Mouse (Mus musculus) E14TG2a.4 (cell line): ENCODE measurements around the gene Enpp7.

Experiments used
- CTCF ChIP-seq: conservative IDR thresholded peaks from 2 replicates; pipeline ENCODE4 v1.5.1; 2014; ENCODE audit warnings: low read length
- NANOG ChIP-seq: IDR thresholded peaks from 2 replicates; pipeline ENCODE4 v1.6.1; 2014; ENCODE audit warnings: borderline replicate concordance, low read length, mixed read lengths

GRCm38 (mm10) chr11:119040600-119041324 lies 52.8 kb downstream of the Enpp7 start, which contains the start of gene Cbx8:
- TF ChIP-seq CTCF (no peak), NANOG (no peak)
